Mouse (Mus musculus): ENCODE data around the gene BC029722. TPM values are rescaled to one million over a fixed set of nuclear protein-coding genes. Genes with fewer than 3 reads are reported as not detected.

The BC029722 gene
- polyA plus RNA-seq, 1 experiment from 2014 or later: 7.9 TPM

DNA sequence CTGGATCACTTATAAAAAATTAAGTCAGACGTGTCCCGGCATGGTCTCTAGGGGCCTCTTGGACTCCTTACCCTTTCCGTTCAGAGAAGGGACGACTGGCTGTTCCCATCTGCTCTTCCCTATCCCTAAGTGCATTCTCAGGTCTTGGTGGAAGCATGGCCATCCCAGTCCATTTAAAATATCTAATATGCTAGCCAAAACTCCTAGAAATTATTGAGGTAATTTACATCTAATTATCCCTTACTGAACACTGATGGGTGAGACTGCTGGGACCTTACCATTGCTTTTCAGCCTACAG is 41.6 kb downstream of the BC029722 start:
- ATAC-seq (ENCODE audit: low FRiP score) (no peak), DNase-seq (ENCODE audit: low spot score, missing footprints) (no peak)
- Histone ChIP-seq H3K36me3 (ENCODE audit: control insufficient read depth, insufficient read depth, low read length) (no peaks in the 10 kb centered on the region), H3K4me2 (no peak overlapping the region), H3K27me3 (ENCODE audit: control insufficient read depth, insufficient read depth, low read length) (peaks cover 17% of the 10 kb centered on the region), H3K27ac (ENCODE audit: low read depth, low read length) (no peak overlapping the region), H3K9ac (ENCODE audit: low read length) (no peak overlapping the region), H3K9me3 (ENCODE audit: control insufficient read depth, low read length) (no peaks in the 10 kb centered on the region), H3K4me1 (ENCODE audit: control insufficient read depth, insufficient read depth, low read length) (peaks cover 5% of the 10 kb centered on the region; the same call in 1 of the 2 replicates), H3K4me3 (ENCODE audit: low read depth, low read length) (no peak overlapping the region)
- 76% methylated on average over 4 of the region's 4 CpGs for WGBS

DNA sequence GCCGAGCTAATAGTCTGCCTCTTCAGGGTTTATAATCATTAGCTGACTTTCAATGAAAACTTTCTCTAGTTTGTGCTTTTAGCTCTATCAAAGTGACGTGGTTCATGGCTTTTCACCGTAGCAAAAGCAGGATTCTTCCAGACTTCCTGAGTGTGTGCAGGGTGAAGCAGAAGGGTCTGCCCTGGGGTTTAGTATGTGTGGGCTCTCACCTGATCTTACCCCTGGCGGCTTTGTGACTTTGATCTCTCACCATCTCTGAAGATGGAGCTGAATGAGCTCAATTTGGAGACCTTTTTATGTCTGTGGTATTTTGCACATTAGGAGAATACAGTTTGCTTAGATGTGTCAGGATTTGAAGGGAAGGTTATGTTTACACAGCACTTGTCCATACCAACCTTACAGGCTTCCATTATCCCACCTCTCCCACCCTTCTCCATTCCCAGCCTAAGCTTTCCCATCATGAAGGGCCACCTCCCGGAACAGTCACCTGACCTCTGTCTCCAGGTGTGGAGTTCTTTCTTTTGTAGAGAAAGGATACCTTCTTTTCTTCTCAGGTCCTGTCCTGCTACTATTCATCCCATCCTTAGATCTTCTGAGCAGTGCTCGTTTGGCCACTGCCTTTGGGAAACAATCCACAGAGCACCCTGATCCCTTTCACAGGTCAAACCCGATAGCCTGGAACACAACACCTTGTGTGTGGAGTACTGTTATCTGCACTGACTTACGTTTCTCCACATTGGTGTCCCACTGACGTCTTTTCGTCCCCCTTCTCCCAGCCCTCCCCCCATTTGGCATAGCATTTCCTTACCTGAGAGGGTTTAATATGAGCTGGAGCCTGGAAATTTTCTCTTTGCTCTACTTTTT is 42.2 kb downstream of the BC029722 start:
- H3K4me1 ChIP-seq (ENCODE audit: control insufficient read depth, insufficient read depth, low read length): peaks cover 5% of the 10 kb centered on the region; the same call in 1 of the 2 replicates
- no peak overlapping the region for H3K27ac ChIP-seq (ENCODE audit: low read depth, low read length)
- 68% methylated on average over 10 of the region's 10 CpGs for WGBS
- H3K4me2 ChIP-seq: no peak overlapping the region
- no peak overlapping the region for H3K4me3 ChIP-seq (ENCODE audit: low read depth, low read length)
- no peak overlapping the region for H3K9ac ChIP-seq (ENCODE audit: low read length)
- no peaks in the 10 kb centered on the region for H3K36me3 ChIP-seq (ENCODE audit: control insufficient read depth, insufficient read depth, low read length)
- H3K27me3 ChIP-seq (ENCODE audit: control insufficient read depth, insufficient read depth, low read length): peaks cover 17% of the 10 kb centered on the region
- ATAC-seq (ENCODE audit: low FRiP score) (no peak), DNase-seq (ENCODE audit: low spot score, missing footprints) (no peak)
- no peaks in the 10 kb centered on the region for H3K9me3 ChIP-seq (ENCODE audit: control insufficient read depth, low read length)

DNA sequence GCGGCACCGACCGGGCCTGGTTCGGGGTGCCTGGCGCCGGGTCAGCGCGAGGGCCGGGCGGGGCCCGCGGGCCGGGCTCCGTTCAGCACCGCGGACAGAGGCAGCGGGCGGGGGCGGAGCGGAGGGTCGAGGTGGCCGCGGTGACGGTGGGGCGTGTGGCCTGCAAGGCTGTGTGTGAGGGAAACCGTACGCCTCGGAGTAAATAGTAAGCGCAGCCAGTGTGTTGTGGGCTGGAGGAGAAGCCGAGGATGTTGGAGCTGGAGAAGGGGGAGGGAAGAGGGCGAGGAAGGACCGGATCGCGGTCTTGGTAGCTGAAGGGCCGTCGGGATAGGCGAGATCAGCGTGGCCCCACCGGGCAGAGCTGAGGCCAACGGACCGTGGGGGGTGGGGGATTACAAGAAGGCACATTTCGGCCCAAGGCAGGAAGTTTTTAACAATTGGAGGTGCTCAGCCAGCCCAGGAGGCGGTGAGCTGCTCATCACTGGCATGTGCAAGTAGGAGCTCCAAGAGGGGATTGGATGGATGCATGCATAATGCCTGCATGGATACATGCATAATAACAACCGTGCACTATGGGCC is 43.5 kb downstream of the BC029722 start:
- no peaks in the 10 kb centered on the region for H3K9me3 ChIP-seq (ENCODE audit: control insufficient read depth, low read length)
- WGBS: 2% methylated on average over 44 of the region's 44 CpGs
- H3K4me2 ChIP-seq: peak overlapping the region; percentile 90
- H3K36me3 ChIP-seq (ENCODE audit: control insufficient read depth, insufficient read depth, low read length): no peaks in the 10 kb centered on the region
- H3K4me3 ChIP-seq (ENCODE audit: low read depth, low read length): peak overlapping the region; percentile 68
- ATAC-seq (ENCODE audit: low FRiP score): peak; percentile 79
- peak overlapping the region; percentile 73 for H3K9ac ChIP-seq (ENCODE audit: low read length)
- peak; percentile 95 for DNase-seq (ENCODE audit: low spot score, missing footprints)
- peaks cover 5% of the 10 kb centered on the region; the same call in 1 of the 2 replicates for H3K4me1 ChIP-seq (ENCODE audit: control insufficient read depth, insufficient read depth, low read length)
- peaks cover 17% of the 10 kb centered on the region for H3K27me3 ChIP-seq (ENCODE audit: control insufficient read depth, insufficient read depth, low read length)
- H3K27ac ChIP-seq (ENCODE audit: low read depth, low read length): peak overlapping the region; percentile 59

DNA sequence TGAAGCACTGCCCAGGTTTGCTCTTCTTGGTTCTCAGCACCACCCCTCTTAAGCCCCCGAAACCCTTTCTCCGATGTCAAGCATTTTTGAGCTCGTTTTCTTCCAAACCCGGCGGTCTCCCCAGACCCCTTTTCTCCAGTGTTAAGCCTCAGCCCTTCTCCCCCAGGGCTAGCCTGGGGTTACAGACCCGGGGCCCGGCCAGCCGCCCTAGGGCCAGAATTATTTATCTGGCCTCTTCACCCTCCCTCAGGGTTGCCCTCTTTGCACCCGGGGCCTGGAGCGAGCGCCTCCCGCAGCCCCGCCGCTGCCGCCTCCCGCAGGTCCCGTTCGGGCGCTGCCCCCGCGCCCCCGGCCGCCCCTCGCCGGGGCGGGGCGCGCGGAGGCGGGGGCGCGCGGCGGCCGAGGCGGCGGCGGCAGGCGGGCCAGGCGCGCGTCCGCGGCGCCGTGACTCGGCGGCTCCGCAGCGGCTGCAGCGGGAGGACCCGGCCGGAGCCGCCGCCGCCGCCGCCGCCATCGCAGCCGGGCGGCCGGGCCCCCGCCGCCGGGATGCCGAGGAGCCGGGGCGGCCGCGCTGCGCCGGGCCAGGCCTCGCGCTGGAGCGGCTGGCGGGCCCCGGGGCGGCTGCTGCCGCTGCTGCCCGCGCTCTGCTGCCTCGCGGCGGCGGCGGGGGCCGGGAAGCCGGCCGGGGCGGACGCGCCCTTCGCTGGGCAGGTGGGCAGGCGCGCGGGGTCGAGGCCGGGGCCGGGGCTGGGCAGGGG is 44.1 kb downstream of the BC029722 start, which contains the start of gene Mmp24:
Mmp24 (plus strand) TSS at position 416 of the 758 bp plus-strand sequence.
- Histone ChIP-seq H3K36me3 (ENCODE audit: control insufficient read depth, insufficient read depth, low read length) (no peaks in the 10 kb centered on the region), H3K27ac (ENCODE audit: low read depth, low read length) (peak within 1 kb of the TSS; percentile 59), H3K27me3 (ENCODE audit: control insufficient read depth, insufficient read depth, low read length) (peaks cover 17% of the 10 kb centered on the region), H3K4me1 (ENCODE audit: control insufficient read depth, insufficient read depth, low read length) (peaks cover 5% of the 10 kb centered on the region; the same call in 1 of the 2 replicates), H3K9ac (ENCODE audit: low read length) (peak within 1 kb of the TSS; percentile 73), H3K9me3 (ENCODE audit: control insufficient read depth, low read length) (no peaks in the 10 kb centered on the region), H3K4me2 (peak within 1 kb of the TSS; percentile 90), H3K4me3 (ENCODE audit: low read depth, low read length) (peak within 1 kb of the TSS; percentile 68)
- DNase-seq (ENCODE audit: low spot score, missing footprints) (peak; percentile 91), ATAC-seq (ENCODE audit: low FRiP score) (peak; percentile 41)
- WGBS: 2% methylated on average over 51 of the region's 100 CpGs

DNA sequence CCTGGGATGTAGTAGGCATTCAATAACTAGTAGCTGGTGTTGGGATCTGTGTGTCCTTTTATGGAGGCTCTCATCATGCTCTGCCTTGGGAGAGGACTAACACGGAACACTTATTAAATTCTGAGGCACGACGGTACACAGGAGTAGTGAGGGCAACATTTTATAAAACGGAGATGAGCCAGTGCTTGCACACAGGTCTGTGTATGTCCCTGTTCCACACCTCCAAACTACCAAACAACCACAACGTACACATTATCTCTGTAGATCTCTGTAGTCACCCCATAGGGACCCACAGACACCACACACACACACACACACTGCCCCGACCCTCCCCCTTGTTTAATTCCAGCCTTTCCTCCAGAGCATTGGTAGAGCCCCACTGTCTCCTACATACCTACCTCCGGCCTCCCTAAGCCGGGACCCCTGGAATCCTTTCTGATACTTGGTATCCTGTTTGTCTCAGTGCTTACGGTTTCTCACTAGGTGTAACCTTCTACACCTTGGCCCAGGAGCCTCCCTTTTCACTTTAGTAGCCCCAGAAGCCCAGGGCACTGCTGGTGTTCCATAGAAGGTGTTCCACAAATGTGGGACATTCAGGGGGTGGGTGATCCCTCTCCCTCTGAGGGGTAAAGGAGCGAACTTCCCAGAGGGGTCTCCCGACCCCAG is 44.8 kb downstream of the BC029722 start:
- WGBS: 67% methylated on average over 11 of the region's 11 CpGs
- Histone ChIP-seq H3K27ac (ENCODE audit: low read depth, low read length) (no peak overlapping the region), H3K4me1 (ENCODE audit: control insufficient read depth, insufficient read depth, low read length) (peaks cover 5% of the 10 kb centered on the region; the same call in 1 of the 2 replicates), H3K4me3 (ENCODE audit: low read depth, low read length) (peak overlapping the region; percentile 68; the same call in 1 of the 2 replicates), H3K36me3 (ENCODE audit: control insufficient read depth, insufficient read depth, low read length) (no peaks in the 10 kb centered on the region), H3K4me2 (peak overlapping the region; percentile 90; the same call in 1 of the 2 replicates), H3K9ac (ENCODE audit: low read length) (no peak overlapping the region; the same call in 1 of the 2 replicates), H3K9me3 (ENCODE audit: control insufficient read depth, low read length) (no peaks in the 10 kb centered on the region), H3K27me3 (ENCODE audit: control insufficient read depth, insufficient read depth, low read length) (peaks cover 17% of the 10 kb centered on the region)
- no peak for ATAC-seq (ENCODE audit: low FRiP score)
- no peak for DNase-seq (ENCODE audit: low spot score, missing footprints)

DNA sequence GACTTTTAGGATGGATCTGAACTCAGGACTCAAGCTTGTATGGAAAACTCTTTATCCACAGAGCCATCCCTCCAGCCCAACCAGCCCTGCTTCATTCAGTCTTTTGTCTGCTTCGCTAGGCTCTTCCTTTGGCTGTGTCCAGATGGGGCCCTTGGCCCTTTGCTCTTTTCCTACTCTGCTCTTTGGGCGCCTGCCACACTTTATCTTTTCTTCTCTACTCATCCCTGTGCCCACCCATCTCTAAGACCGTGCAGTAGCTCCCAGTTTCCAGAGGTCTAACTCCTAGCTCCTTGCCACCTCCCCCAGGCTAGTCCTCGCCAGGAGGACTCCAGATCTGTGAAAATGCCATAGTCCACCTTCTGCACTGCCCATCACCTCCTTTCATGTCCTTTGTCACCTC is 45.6 kb downstream of the BC029722 start:
- peaks cover 5% of the 10 kb centered on the region; the same call in 1 of the 2 replicates for H3K4me1 ChIP-seq (ENCODE audit: control insufficient read depth, insufficient read depth, low read length)
- 67% methylated on average over 4 of the region's 4 CpGs for whole genome bisulfite sequencing

More for the DNA sequence above, 45.6 kb downstream of the BC029722 start:
- ATAC-seq (ENCODE audit: low FRiP score) (no peak), DNase-seq (ENCODE audit: low spot score, missing footprints) (no peak)
- Histone ChIP-seq H3K36me3 (ENCODE audit: control insufficient read depth, insufficient read depth, low read length) (no peaks in the 10 kb centered on the region), H3K27ac (ENCODE audit: low read depth, low read length) (no peak overlapping the region), H3K9ac (ENCODE audit: low read length) (no peak overlapping the region), H3K4me2 (no peak overlapping the region), H3K4me3 (ENCODE audit: low read depth, low read length) (no peak overlapping the region), H3K27me3 (ENCODE audit: control insufficient read depth, insufficient read depth, low read length) (peaks cover 17% of the 10 kb centered on the region), H3K9me3 (ENCODE audit: control insufficient read depth, low read length) (no peaks in the 10 kb centered on the region)

Other genes with a start within 250 kb of the BC029722 start
- gene Gss, start 226.6 kb downstream of the BC029722 start, polyA plus RNA-seq (2014; fragmentation: Nextera tagmentation; extraction: Ambion mirVana): 14.7 and 17.5 TPM in 2 replicates
- gene Myh7b, start 208.2 kb downstream of the BC029722 start, polyA plus RNA-seq (2014; fragmentation: Nextera tagmentation; extraction: Ambion mirVana): 0.59 and 0.63 TPM in 2 replicates
- 138 and 144 TPM in 2 replicates for gene Trpc4ap, start 127.0 kb downstream of the BC029722 start, polyA plus RNA-seq (2014; fragmentation: Nextera tagmentation; extraction: Ambion mirVana)
- 32.3 and 34.6 TPM in 2 replicates for gene Edem2, start 90.0 kb downstream of the BC029722 start, polyA plus RNA-seq (2014; fragmentation: Nextera tagmentation; extraction: Ambion mirVana)
- not detected in 2 replicates for gene Gm17581, start 83.6 kb downstream of the BC029722 start, polyA plus RNA-seq (2014; fragmentation: Nextera tagmentation; extraction: Ambion mirVana)
- 2.4 and 3.2 TPM in 2 replicates for gene Procr, start 68.3 kb downstream of the BC029722 start, polyA plus RNA-seq (2014; fragmentation: Nextera tagmentation; extraction: Ambion mirVana)
- 2.0 and 2.1 TPM in 2 replicates for gene Mmp24, start 44.1 kb downstream of the BC029722 start, polyA plus RNA-seq (2014; fragmentation: Nextera tagmentation; extraction: Ambion mirVana)
- 188 TPM in 2 replicates for gene Eif6, start 7.5 kb upstream of the BC029722 start, polyA plus RNA-seq (2014; fragmentation: Nextera tagmentation; extraction: Ambion mirVana)
- 0.14 and 0.25 TPM in 2 replicates for gene Fam83c, start 15.4 kb upstream of the BC029722 start, polyA plus RNA-seq (2014; fragmentation: Nextera tagmentation; extraction: Ambion mirVana)
- gene Uqcc1, start 110.9 kb upstream of the BC029722 start, polyA plus RNA-seq (2014; fragmentation: Nextera tagmentation; extraction: Ambion mirVana): 77.3 and 88.8 TPM in 2 replicates
- gene Gm15557, start 121.3 kb upstream of the BC029722 start, polyA plus RNA-seq (2014; fragmentation: Nextera tagmentation; extraction: Ambion mirVana): not detected in 2 replicates
- gene Gdf5, start 125.9 kb upstream of the BC029722 start, polyA plus RNA-seq (2014; fragmentation: Nextera tagmentation; extraction: Ambion mirVana): 0.05 and 0.15 TPM in 2 replicates
- 13.2 and 13.8 TPM in 2 replicates for gene Cep250, start 137.0 kb upstream of the BC029722 start, polyA plus RNA-seq (2014; fragmentation: Nextera tagmentation; extraction: Ambion mirVana)
- 0.62 and 1.1 TPM in 2 replicates for gene 6430550D23Rik, start 188.6 kb upstream of the BC029722 start, polyA plus RNA-seq (2014; fragmentation: Nextera tagmentation; extraction: Ambion mirVana)
- gene Ergic3, start 188.6 kb upstream of the BC029722 start, polyA plus RNA-seq (2014; fragmentation: Nextera tagmentation; extraction: Ambion mirVana): 212 and 224 TPM in 2 replicates
- gene Fer1l4, start 233.5 kb upstream of the BC029722 start, polyA plus RNA-seq (2014; fragmentation: Nextera tagmentation; extraction: Ambion mirVana): not detected in 2 replicates
- gene Spag4, start 245.7 kb upstream of the BC029722 start, polyA plus RNA-seq (2014; fragmentation: Nextera tagmentation; extraction: Ambion mirVana): 5.9 and 6.2 TPM in 2 replicates

Measured in midbrain, embryonic 11.5 days (tissue).